Mouse (Mus musculus) olfactory bulb, adult 2 months (tissue): ENCODE measurements around the gene Magi2.

Source experiments
- CTCF ChIP-seq: fragments of 200-500 bp; IDR thresholded peaks from 2 replicates; pipeline ENCODE4 v1.5.1; 2012; ENCODE audit warnings: low read depth, mild to moderate bottlenecking, low read length, moderate library complexity; ENCODE audit not compliant: insufficient read depth
- POLR2A ChIP-seq: fragments of 200-500 bp; IDR thresholded peaks from 2 replicates; pipeline ENCODE4 v1.6.1; 2012; ENCODE audit warnings: mild to moderate bottlenecking, low read depth, low read length, moderate library complexity; ENCODE audit not compliant: insufficient read depth

DNA sequence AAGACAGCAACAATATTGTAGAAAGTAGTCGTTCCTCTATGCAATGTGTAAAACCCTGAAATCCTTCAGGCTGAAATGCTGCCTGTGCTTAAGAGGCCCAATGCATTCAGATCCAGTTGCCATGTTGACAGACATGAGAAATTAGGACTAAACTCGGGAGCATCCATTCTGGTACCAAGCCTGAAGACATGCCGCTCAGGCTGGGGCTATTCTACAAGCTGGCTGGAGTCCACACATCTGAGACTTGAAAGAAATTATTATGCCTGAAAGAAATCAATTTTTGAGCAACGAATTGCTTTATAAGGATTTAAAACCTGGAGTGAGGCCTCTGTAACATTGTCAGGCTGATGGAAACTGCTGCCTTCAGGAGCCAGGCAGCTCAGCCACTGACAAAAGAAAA, 1333.0 kb downstream of the Magi2 start:
- TF ChIP-seq POLR2A: no peak
- no peak for TF ChIP-seq CTCF
